Mouse (Mus musculus) c-Kit-positive CD71-positive TER-119-positive erythroid progenitor cells, embryonic 14.5 days (primary cell): ENCODE results near the gene Smarca4.
A peak's percentile ranks its signal among the peaks of the same experiment; 100 is the strongest.
"Not testable (repeated sequence)": the region's sequence is repeated elsewhere in the genome, so short reads cannot be mapped to it uniquely, and the experiment has no call there.

Source experiments
- DNase-seq: peaks from one replicate; pipeline ENCODE4 v3.0.0-alpha.2; 2013; ENCODE audit warnings: low spot score

Smarca4 gene

GRCm38 (mm10) chr9:21653253-21653652, 37.3 kb downstream of the Smarca4 start:
- DNase-seq, result no peak

- no peak for DNase-seq
These were observed 46.1 kb downstream of the Smarca4 start for GRCm38 (mm10) chr9:21662034-21662433.

GRCm38 (mm10) chr9:21668946-21669345, 53.0 kb downstream of the Smarca4 start:
- DNase-seq, result no peak

- no peak for DNase-seq
These were observed 54.4 kb downstream of the Smarca4 start for GRCm38 (mm10) chr9:21670354-21670753.

DNA sequence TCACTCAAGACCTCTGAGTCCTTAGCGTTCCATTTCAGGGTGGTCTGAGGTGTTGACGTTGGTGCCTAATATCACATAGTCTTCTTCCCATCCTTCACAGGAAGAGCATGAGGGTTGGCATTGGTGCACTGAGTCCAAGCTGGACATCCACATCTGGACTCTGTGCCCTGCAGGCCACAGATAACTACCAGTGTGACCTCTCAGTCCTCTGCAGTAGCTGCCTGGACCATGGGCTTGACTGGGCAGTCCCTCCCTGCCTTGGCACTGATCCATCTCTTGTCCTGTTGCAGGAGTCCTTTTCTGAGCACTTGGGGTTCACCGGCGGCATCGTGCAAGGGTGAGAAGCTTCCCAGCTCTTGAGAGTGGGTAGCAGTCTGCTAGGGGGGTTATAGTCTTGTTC, 55.8 kb downstream of the Smarca4 start:
- DNase-seq, result no peak

GRCm38 (mm10) chr9:21677706-21678105, 61.7 kb downstream of the Smarca4 start:
- DNase-seq, result no peak

DNA sequence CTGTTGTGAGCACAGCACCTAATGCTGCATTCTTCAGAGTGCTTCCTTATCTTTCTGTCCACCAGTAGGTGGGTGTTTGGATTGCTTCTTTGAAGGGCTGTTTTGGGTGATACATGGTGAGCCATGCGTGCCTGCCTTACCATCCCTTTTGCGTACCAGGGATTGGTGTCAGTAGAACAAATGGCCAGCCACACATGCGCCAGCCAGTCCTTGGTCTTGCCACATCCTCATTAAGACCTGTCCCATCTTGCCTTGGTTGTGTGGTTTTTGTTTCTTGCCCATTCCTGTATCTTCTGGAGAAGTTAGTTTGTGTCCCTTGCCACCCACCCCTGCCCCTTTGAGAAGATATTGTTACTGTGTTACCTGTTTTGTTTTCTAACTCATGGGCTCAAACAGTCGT, 64.5 kb downstream of the Smarca4 start:
- DNase-seq, result no peak

DNA sequence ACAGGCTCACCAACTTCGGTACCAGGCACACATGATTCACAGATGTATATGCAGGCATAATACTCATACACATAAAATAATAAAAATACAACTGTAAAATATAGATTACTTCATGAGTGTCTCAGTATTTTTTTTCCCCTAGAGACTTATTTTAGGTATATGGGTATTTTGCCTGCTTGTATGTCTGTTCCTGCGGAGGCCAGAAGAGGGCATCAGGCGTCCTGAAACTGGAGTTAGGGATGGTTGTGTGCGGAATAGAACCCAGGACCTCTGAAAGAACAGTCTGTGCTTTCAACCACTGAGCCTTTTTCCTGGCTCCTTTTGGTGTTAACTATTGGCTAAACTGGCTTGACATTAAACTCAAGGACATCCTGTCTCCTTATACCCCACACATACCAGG, 66.9 kb downstream of the Smarca4 start:
- no peak for DNase-seq

GRCm38 (mm10) chr9:21683897-21684296, 67.9 kb downstream of the Smarca4 start:
- DNase-seq, result no peak

- no peak for DNase-seq
These were observed 72.6 kb downstream of the Smarca4 start for GRCm38 (mm10) chr9:21688554-21688953.

GRCm38 (mm10) chr9:21690031-21690430, 74.1 kb downstream of the Smarca4 start:
- DNase-seq, result no peak

DNA sequence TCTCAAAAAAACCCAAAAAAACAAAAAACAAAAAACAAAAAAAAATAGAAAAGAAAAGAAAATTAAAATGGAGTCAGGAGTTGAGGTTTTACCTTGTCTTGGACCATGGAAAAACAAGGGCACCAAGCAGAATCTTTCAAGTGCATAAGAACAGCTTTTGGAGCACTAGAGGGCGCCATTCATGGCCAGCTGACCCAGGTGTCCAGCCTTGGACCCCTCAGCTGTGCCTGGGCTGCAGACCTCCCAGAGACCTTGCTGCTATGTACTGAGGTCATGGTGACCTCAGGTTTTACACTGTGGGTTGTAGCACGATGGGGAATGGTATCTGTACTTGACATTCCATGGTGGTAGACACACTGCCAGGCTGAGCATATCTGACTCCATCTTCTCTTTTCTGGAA, 75.9 kb downstream of the Smarca4 start:
- DNase-seq, result no peak

DNA sequence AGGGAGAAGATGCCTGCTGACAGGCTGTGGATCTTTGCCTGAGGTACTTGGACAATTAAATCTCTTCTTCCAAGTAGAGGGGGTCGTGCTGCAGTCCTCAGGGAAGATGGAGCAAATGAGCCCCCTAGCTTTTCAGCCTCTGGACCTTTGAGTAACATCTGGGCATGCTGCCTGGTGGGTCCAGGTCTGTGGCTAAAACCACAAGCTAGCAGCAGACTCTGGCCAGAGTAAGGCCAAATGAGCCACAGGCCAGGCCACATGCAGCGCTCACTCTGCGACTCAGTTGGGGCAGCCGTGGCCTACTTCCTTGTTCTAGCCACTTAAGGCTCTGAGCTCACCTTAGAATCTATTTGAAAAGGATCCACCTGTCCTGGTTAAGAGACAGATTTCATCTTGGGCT, 76.5 kb downstream of the Smarca4 start:
- no peak for DNase-seq

- no peak for DNase-seq
These were observed 78.1 kb downstream of the Smarca4 start for GRCm38 (mm10) chr9:21694071-21694470.

DNA sequence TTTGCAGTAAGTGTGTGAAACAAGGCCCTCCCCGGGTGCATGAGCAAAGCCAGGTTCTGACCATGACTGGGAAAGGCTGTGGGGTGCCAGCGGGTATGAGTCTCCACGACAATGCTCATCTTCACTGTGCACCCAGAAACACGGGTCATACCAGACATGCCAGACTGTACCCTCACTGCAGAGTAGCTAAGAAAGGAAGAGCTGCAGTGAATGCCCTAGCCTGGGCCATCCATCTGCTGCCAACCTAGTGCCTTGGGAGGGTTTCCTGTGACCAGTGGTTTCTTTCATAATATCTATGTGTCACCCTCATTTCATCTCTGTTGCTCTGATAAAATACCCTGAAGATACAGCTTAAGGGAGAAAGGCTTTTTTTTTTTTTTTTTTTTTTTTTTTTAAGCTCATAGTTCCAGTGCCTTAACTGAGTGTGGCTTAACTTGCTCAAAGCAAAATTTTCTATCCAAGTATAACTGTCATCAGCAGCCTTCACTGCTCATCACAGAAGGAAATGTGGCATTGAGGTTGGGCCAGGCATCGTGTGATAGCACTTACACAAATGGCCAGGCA, 79.3 kb downstream of the Smarca4 start:
- no peak for DNase-seq

DNA sequence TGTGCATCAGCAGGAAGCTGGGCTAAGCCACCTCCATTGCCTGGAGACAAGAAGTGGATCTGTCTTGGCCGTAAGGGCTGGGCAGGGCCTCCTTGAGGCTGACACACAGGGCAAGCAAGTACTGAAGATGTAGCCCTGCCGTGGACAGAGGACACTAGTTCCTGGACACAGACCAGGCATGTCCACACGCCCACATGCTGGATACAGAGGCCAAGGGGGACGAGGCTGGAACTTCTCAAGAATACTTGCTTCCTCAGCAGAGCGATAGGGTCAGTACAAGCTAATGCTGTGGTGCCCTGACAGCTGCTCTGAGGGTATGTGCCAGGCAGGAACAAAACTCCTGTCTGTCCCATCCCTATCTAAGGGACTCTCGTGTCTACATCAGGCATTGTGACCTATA, 81.2 kb downstream of the Smarca4 start:
- DNase-seq, result no peak

- not testable (repeated sequence) for DNase-seq
These were observed 83.3 kb downstream of the Smarca4 start for GRCm38 (mm10) chr9:21699280-21699679.

DNA sequence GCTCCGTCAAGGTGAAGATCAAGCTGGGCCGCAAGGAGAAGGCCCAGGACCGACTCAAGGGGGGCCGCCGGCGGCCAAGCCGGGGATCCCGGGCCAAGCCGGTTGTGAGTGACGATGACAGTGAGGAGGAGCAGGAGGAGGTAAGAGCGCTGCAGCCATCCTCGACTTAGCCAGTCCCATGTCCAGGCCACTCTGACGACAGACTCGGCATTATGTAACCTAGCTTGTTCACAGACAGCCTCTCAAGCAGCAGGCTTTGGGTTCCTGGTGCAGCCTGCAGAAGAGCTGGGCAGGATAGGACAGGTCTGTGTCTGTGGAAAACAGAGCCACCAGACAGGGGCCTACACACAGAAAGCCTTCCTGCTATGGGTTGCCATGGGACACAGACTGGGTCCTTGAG, 85.1 kb downstream of the Smarca4 start:
- no peak for DNase-seq

- no peak for DNase-seq
These were observed 87.5 kb downstream of the Smarca4 start for GRCm38 (mm10) chr9:21703494-21703893.

DNA sequence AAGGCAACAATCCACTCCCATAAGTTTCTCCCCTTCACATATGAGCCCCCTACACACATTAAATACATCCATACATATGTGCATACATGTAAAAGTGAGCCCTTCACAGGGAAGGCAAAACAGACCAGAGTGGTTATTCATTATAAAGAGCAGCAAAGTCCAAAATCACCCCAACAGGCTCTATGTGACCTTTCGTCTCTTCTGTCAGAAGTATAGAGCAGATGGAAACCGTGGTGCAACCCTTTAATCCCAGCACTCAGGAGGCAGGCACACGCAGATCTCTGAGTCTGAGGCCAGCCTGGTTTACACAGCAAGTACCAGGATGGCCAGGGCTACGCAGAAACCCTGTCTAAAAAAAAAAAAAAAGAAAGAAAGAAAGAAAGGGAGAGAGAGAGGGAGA, 90.1 kb downstream of the Smarca4 start:
- DNase-seq, result no peak

GRCm38 (mm10) chr9:21706586-21707265, 90.8 kb downstream of the Smarca4 start:
- DNase-seq, result no peak

DNA sequence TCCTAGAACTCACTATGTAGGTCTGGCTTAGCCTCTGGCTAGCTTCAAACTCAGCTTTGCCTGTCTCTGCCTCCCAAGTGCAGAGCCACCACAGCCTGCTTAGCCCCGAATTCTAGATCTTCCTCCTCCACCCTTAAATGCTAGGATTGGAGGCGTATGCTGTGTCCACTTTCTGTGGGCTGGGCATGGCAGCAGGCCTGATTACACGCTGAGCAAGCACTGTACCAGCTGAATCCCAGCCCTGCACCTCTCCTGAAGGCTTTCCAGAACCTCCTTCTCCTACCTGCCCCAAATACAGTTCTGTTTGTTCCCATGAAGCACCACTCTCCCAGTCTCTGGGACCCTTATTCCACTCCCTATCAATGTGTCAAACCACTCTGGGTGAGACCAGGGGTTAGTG, 93.4 kb downstream of the Smarca4 start:
- DNase-seq, result no peak

DNA sequence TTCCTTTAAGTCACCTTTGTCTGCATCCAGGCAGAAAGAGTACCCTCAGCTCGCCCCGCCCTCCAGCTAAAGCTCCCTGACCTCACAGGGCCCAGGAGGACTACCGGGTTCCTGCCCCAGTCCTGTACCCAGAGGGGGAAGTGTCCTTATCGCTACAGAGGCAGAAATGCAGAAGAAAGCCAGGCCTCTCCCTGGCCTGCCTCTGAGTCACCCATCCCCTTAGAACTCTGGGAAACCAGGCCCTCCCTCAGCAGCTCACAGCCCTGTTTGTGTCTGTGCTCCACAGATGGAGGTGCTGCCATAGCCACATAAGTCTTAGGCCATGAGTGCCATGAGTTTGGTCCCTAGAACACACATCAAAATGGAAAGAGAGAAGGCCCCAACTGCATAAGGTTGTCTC, 99.3 kb downstream of the Smarca4 start:
- peak; percentile 69 for DNase-seq

GRCm38 (mm10) chr9:21717015-21717414, 101.0 kb downstream of the Smarca4 start:
- no peak for DNase-seq
